In genomic region chr4:130045609-130046008, GRCm38 (mm10) we compare ENCODE assay signal across 7 mouse cellular contexts. TPM values are rescaled to one million over a fixed set of nuclear protein-coding genes. Genes with fewer than 3 reads are reported as not detected.
DNase-seq lines count a peak whose midpoint lies in the region; ATAC-seq lines count a peak whose summit lies in the region.

No protein-coding gene starts in this region.

- H3K27ac ChIP-seq in liver, embryonic 12.5 days = no peak overlapping the region; the same call in 1 of the 2 replicates

- intact Hi-C loops in heart, postnatal 14 days (cut with DNase I) = no loop called here

- peak; percentile 20 for DNase-seq in ES-CJ7 (ENCODE audit: low read depth, low spot score)
- peak; percentile 26 for DNase-seq in embryo, embryonic 9.5 days (ENCODE audit: extremely low spot score)
- peak; percentile 55 to 57 for DNase-seq in heart, postnatal 14 days
- peak; percentile 58 for DNase-seq in splenic B cell, adult 2 months (ENCODE audit: low read depth, low spot score)
- DNase-seq in layer of hippocampus, adult 18-20 months (ENCODE audit: low spot score in 2 of 2) = no peak
- no peak for DNase-seq in ovary, adult 18-20 months (ENCODE audit: low spot score)

- WGBS in liver, embryonic 12.5 days (ENCODE audit: insufficient replicate concordance) = 5% methylated on average over 14 of the region's 14 CpGs

- 0 out of 2 replicates have a peak, but pooled peaks cover 12% of the 10 kb centered on the region for H3K4me1 ChIP-seq in liver, embryonic 12.5 days

- H3K4me3 ChIP-seq in liver, embryonic 12.5 days = no peak overlapping the region

- H3K36me3 ChIP-seq in liver, embryonic 12.5 days = no peaks in the 10 kb centered on the region
- H3K36me3 ChIP-seq in splenic B cell, adult 2 months (ENCODE audit: control insufficient read depth, insufficient read depth, low read length, poor library complexity, severe bottlenecking) = no peaks in the 10 kb centered on the region

- H3K9me3 ChIP-seq in liver, embryonic 12.5 days (replicated peaks) = no peaks in the 10 kb centered on the region

- no peak overlapping the region for H3K9ac ChIP-seq in liver, embryonic 12.5 days

- peaks cover 66% of the 10 kb centered on the region for H3K27me3 ChIP-seq in liver, embryonic 12.5 days (replicated peaks)
- H3K27me3 ChIP-seq in splenic B cell, adult 2 months (ENCODE audit: control insufficient read depth, insufficient read depth, low read length, poor library complexity, severe bottlenecking) = no peaks in the 10 kb centered on the region

- ATAC-seq in liver, embryonic 12.5 days = peak; percentile 11; the same call in 1 of the 2 replicates

- no peak overlapping the region for H3K4me2 ChIP-seq in liver, embryonic 12.5 days

RNA-seq across cellular contexts. Expression of gene Col16a1, which starts 2.0 kb away (rescaled TPM):
- 10 to 100 TPM; 13.9 to 19.7 TPM for total RNA-seq in heart, postnatal 14 days (2021)
- 4.2 and 4.9 TPM in 2 replicates for polyA plus RNA-seq in liver, embryonic 12.5 days (2016; fragmentation: Nextera tagmentation; extraction: Ambion mirVana)
- 10 to 100 TPM; 11.3 to 12.2 TPM for total RNA-seq in layer of hippocampus, adult 18-20 months (2021)

RNA-seq across cellular contexts. Expression of gene Pef1, which starts 56.7 kb away (rescaled TPM):
- total RNA-seq in heart, postnatal 14 days (2021) = 10 to 100 TPM; 37.6 to 39.1 TPM
- polyA plus RNA-seq in liver, embryonic 12.5 days (2016; fragmentation: Nextera tagmentation; extraction: Ambion mirVana) = 41.9 and 42.5 TPM in 2 replicates
- 10 to 100 TPM; 71.9 to 72.0 TPM for total RNA-seq in layer of hippocampus, adult 18-20 months (2021)

Comparison
In these comparisons a context has a peak if more than half of its experiments do, and no peak if none do; other contexts are left out.
1. DNase-seq: peak in ES-CJ7 (single experiment), embryo, embryonic 9.5 days (single experiment), heart, postnatal 14 days (2 of 2) and splenic B cell, adult 2 months (single experiment); none in layer of hippocampus, adult 18-20 months (0 of 2) and ovary, adult 18-20 months (single experiment).